Mouse (Mus musculus): ENCODE results near the gene Olfr1269.

Gene Olfr1269

GRCm38 (mm10) chr2:90121312-90121711 is at the start of gene Olfr1269:
TSS of gene Olfr1269 (minus strand) at chr2:90121412.
- DNase-seq (ENCODE audit: low spot score in 2 of 2) = no peak

- DNase-seq (ENCODE audit: low spot score in 2 of 2) = no peak
These were observed 32.7 kb upstream of the Olfr1269 start for GRCm38 (mm10) chr2:90153916-90154315.

GRCm38 (mm10) chr2:90152991-90153390 is 31.8 kb upstream of the Olfr1269 start, which contains the start of gene Olfr1270:
TSS of gene Olfr1270 (minus strand) at chr2:90153091.
- DNase-seq (ENCODE audit: low spot score in 2 of 2) = no peak

- no peak for DNase-seq (ENCODE audit: low spot score in 2 of 2)
These were observed 21.0 kb upstream of the Olfr1269 start, which contains the start of gene Olfr32 for GRCm38 (mm10) chr2:90142196-90142595. TSS of gene Olfr32 (minus strand) at chr2:90142296.

- no peak for DNase-seq (ENCODE audit: low spot score in 2 of 2)
These were observed 51.1 kb downstream of the Olfr1269 start for GRCm38 (mm10) chr2:90070065-90070464.
